Mouse (Mus musculus): ENCODE results near the gene Crmp1. TPM values are rescaled to one million over a fixed set of nuclear protein-coding genes. Genes with fewer than 3 reads are reported as not detected.

The Crmp1 gene
- polyA plus RNA-seq, 1 experiment from 2014 or later: 9.4 TPM

- ATAC-seq (replicated peaks; ENCODE audit: low FRiP score): no peak
- 56% methylated on average over 2 of the region's 2 CpGs for WGBS
- H3K4me1 ChIP-seq (replicated peaks; ENCODE audit: control insufficient read depth, insufficient read depth, low read length): no peaks in the 10 kb centered on the region
- no peaks in the 10 kb centered on the region for H3K36me3 ChIP-seq (ENCODE audit: control insufficient read depth, insufficient read depth, low read length)
- no peak overlapping the region for H3K4me3 ChIP-seq (ENCODE audit: low read depth, low read length)
- H3K27me3 ChIP-seq (replicated peaks; ENCODE audit: control insufficient read depth, insufficient read depth, low read length): no peaks in the 10 kb centered on the region
- no peak overlapping the region for H3K9ac ChIP-seq (ENCODE audit: low read depth, low read length)
- no peaks in the 10 kb centered on the region for H3K9me3 ChIP-seq (ENCODE audit: control insufficient read depth, low read length)
- H3K4me2 ChIP-seq: no peak overlapping the region
- no peak overlapping the region for H3K27ac ChIP-seq (ENCODE audit: low read depth, low read length)
- no peak for DNase-seq (ENCODE audit: low spot score)
These were observed 35.4 kb upstream of the Crmp1 start for GRCm38 (mm10) chr5:37206364-37206763.

DNA sequence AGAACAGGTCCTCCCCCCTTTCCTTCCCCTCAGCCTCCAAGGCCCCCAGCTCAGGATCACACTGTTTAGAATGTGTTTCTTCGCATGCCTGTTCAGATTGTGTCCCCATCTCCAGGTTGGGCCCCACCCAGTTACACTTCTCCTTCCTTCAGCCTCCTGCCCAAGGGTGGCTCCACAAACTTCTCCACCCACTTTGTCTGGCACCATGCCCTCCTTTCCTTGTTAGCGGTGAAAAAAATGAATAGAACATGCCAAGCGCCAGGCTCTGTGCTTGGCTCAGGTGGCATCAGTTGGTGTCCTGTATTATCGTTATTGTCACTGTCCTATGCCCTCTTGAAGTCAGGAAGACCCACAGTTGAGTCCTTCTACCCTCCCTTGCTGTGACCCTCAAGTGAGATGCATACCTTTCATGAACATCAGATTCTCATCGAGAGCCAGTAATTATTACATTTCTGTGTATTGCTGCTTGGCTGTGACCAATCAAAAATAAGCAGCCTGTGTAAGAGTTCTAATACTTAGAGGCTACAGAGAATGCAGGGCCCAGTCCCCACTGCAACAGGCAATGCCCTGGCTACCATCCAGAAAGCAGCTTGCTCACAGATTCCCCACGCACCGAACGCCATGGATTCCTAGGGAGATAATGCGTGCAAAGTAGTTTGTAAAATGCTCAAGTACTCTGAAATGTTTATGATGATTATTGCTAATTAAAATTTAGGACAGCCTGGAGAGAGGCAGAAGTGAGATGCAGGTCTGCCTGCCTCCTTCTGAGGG, 28.6 kb upstream of the Crmp1 start:
- no peak overlapping the region for H3K9ac ChIP-seq (ENCODE audit: low read depth, low read length)
- H3K9me3 ChIP-seq (ENCODE audit: control insufficient read depth, low read length): no peaks in the 10 kb centered on the region
- no peak overlapping the region for H3K4me3 ChIP-seq (ENCODE audit: low read depth, low read length)
- 90% methylated on average over 9 of the region's 9 CpGs for WGBS
- no peak overlapping the region for H3K4me2 ChIP-seq
- ATAC-seq (replicated peaks; ENCODE audit: low FRiP score) (no peak), DNase-seq (ENCODE audit: low spot score) (no peak)
- no peaks in the 10 kb centered on the region for H3K36me3 ChIP-seq (ENCODE audit: control insufficient read depth, insufficient read depth, low read length)
- H3K4me1 ChIP-seq (replicated peaks; ENCODE audit: control insufficient read depth, insufficient read depth, low read length): no peaks in the 10 kb centered on the region
- no peak overlapping the region for H3K27ac ChIP-seq (ENCODE audit: low read depth, low read length)
- no peaks in the 10 kb centered on the region for H3K27me3 ChIP-seq (replicated peaks; ENCODE audit: control insufficient read depth, insufficient read depth, low read length)

DNA sequence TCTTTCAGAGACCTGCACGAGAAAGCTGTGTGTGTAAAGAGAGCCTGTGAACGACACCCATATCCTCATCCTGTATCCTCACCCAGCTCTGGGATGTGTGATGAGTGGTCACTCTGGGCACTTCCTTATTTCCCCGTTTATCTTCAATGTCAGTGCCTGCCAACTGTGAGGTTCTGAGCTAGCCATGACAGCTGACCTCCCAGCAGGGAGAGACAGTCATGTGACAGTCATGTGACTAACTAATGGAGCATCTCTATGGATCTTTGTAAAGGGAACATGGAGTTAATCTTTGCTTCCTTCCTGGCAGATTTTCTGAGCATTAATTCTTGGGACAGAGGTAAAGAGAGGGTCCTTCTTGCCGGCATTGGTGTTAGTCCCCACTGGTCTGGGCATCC, 28.0 kb upstream of the Crmp1 start:
- no peaks in the 10 kb centered on the region for H3K9me3 ChIP-seq (ENCODE audit: control insufficient read depth, low read length)
- ATAC-seq (replicated peaks; ENCODE audit: low FRiP score) (no peak), DNase-seq (ENCODE audit: low spot score) (no peak)
- 57% methylated on average over 4 of the region's 4 CpGs for WGBS
- no peaks in the 10 kb centered on the region for H3K4me1 ChIP-seq (replicated peaks; ENCODE audit: control insufficient read depth, insufficient read depth, low read length)
- H3K4me3 ChIP-seq (ENCODE audit: low read depth, low read length): no peak overlapping the region
- H3K9ac ChIP-seq (ENCODE audit: low read depth, low read length): no peak overlapping the region
- H3K27me3 ChIP-seq (replicated peaks; ENCODE audit: control insufficient read depth, insufficient read depth, low read length): no peaks in the 10 kb centered on the region
- H3K4me2 ChIP-seq: no peak overlapping the region
- H3K27ac ChIP-seq (ENCODE audit: low read depth, low read length): no peak overlapping the region
- H3K36me3 ChIP-seq (ENCODE audit: control insufficient read depth, insufficient read depth, low read length): no peaks in the 10 kb centered on the region

DNA sequence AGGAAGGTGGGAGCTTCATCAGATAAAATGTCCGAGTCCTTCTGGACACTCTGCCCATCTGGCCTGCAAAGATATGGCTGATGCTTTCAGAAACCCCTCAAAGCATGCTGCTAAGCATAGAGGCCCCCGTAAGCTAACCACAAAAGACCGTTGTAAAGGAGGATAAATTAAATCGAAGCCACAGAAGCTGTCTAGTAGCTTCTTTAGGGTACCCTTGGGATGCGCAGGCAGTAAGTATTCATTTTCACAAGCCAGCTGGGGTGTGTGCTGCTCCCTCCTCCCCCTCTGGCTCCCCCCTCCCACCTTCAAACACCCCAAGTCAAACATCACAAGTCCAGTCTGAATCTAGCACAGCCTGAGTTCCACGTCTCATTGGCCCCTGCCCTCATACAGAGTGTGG, 27.1 kb upstream of the Crmp1 start:
- Histone ChIP-seq H3K27ac (ENCODE audit: low read depth, low read length) (no peak overlapping the region), H3K36me3 (ENCODE audit: control insufficient read depth, insufficient read depth, low read length) (no peaks in the 10 kb centered on the region), H3K9me3 (ENCODE audit: control insufficient read depth, low read length) (no peaks in the 10 kb centered on the region), H3K9ac (ENCODE audit: low read depth, low read length) (no peak overlapping the region), H3K4me2 (no peak overlapping the region), H3K27me3 (replicated peaks; ENCODE audit: control insufficient read depth, insufficient read depth, low read length) (no peaks in the 10 kb centered on the region), H3K4me1 (replicated peaks; ENCODE audit: control insufficient read depth, insufficient read depth, low read length) (no peaks in the 10 kb centered on the region), H3K4me3 (ENCODE audit: low read depth, low read length) (no peak overlapping the region)
- 80% methylated on average over 6 of the region's 6 CpGs for WGBS
- ATAC-seq (replicated peaks; ENCODE audit: low FRiP score): no peak
- DNase-seq (ENCODE audit: low spot score): no peak

GRCm38 (mm10) chr5:37215276-37215675, 26.5 kb upstream of the Crmp1 start:
- ATAC-seq (replicated peaks; ENCODE audit: low FRiP score): no peak
- H3K4me1 ChIP-seq (replicated peaks; ENCODE audit: control insufficient read depth, insufficient read depth, low read length): no peaks in the 10 kb centered on the region
- H3K36me3 ChIP-seq (ENCODE audit: control insufficient read depth, insufficient read depth, low read length): no peaks in the 10 kb centered on the region
- H3K9ac ChIP-seq (ENCODE audit: low read depth, low read length): no peak overlapping the region
- H3K4me2 ChIP-seq: no peak overlapping the region
- H3K4me3 ChIP-seq (ENCODE audit: low read depth, low read length): no peak overlapping the region
- H3K9me3 ChIP-seq (ENCODE audit: control insufficient read depth, low read length): no peaks in the 10 kb centered on the region
- DNase-seq (ENCODE audit: low spot score): no peak
- no peaks in the 10 kb centered on the region for H3K27me3 ChIP-seq (replicated peaks; ENCODE audit: control insufficient read depth, insufficient read depth, low read length)
- WGBS: 85% methylated on average over 7 of the region's 7 CpGs
- H3K27ac ChIP-seq (ENCODE audit: low read depth, low read length): no peak overlapping the region

- H3K4me2 ChIP-seq: no peak overlapping the region
- H3K9me3 ChIP-seq (ENCODE audit: control insufficient read depth, low read length): no peaks in the 10 kb centered on the region
- H3K36me3 ChIP-seq (ENCODE audit: control insufficient read depth, insufficient read depth, low read length): no peaks in the 10 kb centered on the region
- whole genome bisulfite sequencing: 39% methylated on average over 5 of the region's 5 CpGs
- H3K9ac ChIP-seq (ENCODE audit: low read depth, low read length): no peak overlapping the region
- H3K27ac ChIP-seq (ENCODE audit: low read depth, low read length): no peak overlapping the region
- no peaks in the 10 kb centered on the region for H3K4me1 ChIP-seq (replicated peaks; ENCODE audit: control insufficient read depth, insufficient read depth, low read length)
- DNase-seq (ENCODE audit: low spot score) (no peak), ATAC-seq (replicated peaks; ENCODE audit: low FRiP score) (no peak)
- no peak overlapping the region for H3K4me3 ChIP-seq (ENCODE audit: low read depth, low read length)
- H3K27me3 ChIP-seq (replicated peaks; ENCODE audit: control insufficient read depth, insufficient read depth, low read length): no peaks in the 10 kb centered on the region
These were observed 22.1 kb upstream of the Crmp1 start for GRCm38 (mm10) chr5:37219615-37220014.

DNA sequence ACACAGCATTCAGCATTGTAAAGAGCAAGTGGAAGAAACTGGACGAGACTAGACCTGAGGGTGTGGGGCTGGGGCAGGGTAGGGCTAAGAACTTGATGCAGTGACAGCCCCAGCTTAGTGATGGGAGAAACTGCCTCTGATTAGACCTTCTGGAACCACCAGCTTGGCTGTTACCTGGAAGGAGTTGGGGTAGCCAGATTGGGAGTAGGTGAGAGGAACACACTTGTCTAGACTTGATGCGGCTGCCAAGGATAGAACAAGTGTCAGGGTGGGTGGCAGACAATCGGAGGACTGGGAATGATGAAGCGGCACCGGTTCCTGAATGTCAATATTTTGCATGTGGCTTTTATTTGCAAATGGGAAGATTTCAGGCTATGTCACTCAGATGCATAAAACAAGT, 21.2 kb upstream of the Crmp1 start:
- H3K27me3 ChIP-seq (replicated peaks; ENCODE audit: control insufficient read depth, insufficient read depth, low read length): no peaks in the 10 kb centered on the region
- no peaks in the 10 kb centered on the region for H3K9me3 ChIP-seq (ENCODE audit: control insufficient read depth, low read length)
- DNase-seq (ENCODE audit: low spot score) (no peak), ATAC-seq (replicated peaks; ENCODE audit: low FRiP score) (no peak)
- 84% methylated on average over 5 of the region's 5 CpGs for WGBS
- no peak overlapping the region for H3K4me2 ChIP-seq
- no peaks in the 10 kb centered on the region for H3K4me1 ChIP-seq (replicated peaks; ENCODE audit: control insufficient read depth, insufficient read depth, low read length)
- H3K27ac ChIP-seq (ENCODE audit: low read depth, low read length): no peak overlapping the region
- H3K36me3 ChIP-seq (ENCODE audit: control insufficient read depth, insufficient read depth, low read length): no peaks in the 10 kb centered on the region
- H3K4me3 ChIP-seq (ENCODE audit: low read depth, low read length): no peak overlapping the region
- H3K9ac ChIP-seq (ENCODE audit: low read depth, low read length): no peak overlapping the region

GRCm38 (mm10) chr5:37221563-37221962, 20.2 kb upstream of the Crmp1 start:
- Histone ChIP-seq H3K36me3 (ENCODE audit: control insufficient read depth, insufficient read depth, low read length) (no peaks in the 10 kb centered on the region), H3K4me1 (replicated peaks; ENCODE audit: control insufficient read depth, insufficient read depth, low read length) (no peaks in the 10 kb centered on the region), H3K27me3 (replicated peaks; ENCODE audit: control insufficient read depth, insufficient read depth, low read length) (no peaks in the 10 kb centered on the region), H3K27ac (ENCODE audit: low read depth, low read length) (no peak overlapping the region), H3K9ac (ENCODE audit: low read depth, low read length) (no peak overlapping the region), H3K9me3 (ENCODE audit: control insufficient read depth, low read length) (no peaks in the 10 kb centered on the region), H3K4me2 (no peak overlapping the region), H3K4me3 (ENCODE audit: low read depth, low read length) (no peak overlapping the region)
- DNase-seq (ENCODE audit: low spot score): no peak
- ATAC-seq (replicated peaks; ENCODE audit: low FRiP score): no peak
- WGBS: 61% methylated on average over 6 of the region's 6 CpGs

DNA sequence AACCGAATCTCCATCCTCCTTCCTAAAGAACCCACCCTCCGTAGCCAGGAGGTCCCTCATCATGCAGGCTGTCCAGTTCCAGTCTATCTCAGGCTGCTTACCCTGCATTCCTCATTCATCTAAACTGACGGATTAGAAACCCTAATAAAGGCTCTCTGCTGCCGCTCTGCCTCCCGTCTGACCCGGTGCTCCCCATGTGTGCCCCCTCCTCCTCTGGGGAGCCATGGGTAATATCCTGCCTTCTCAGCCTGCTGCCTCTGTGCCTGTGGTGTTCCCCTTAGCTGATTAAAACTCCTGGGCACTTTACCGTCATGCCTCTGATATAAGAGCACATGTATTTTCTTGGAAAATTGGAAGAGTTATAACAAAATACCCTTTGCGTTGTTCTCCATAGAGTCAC, 19.4 kb upstream of the Crmp1 start:
- H3K27me3 ChIP-seq (replicated peaks; ENCODE audit: control insufficient read depth, insufficient read depth, low read length): no peaks in the 10 kb centered on the region
- H3K4me1 ChIP-seq (replicated peaks; ENCODE audit: control insufficient read depth, insufficient read depth, low read length): no peaks in the 10 kb centered on the region
- H3K36me3 ChIP-seq (ENCODE audit: control insufficient read depth, insufficient read depth, low read length): no peaks in the 10 kb centered on the region
- H3K9ac ChIP-seq (ENCODE audit: low read depth, low read length): no peak overlapping the region
- 69% methylated on average over 8 of the region's 8 CpGs for WGBS
- no peak overlapping the region for H3K27ac ChIP-seq (ENCODE audit: low read depth, low read length)
- H3K4me3 ChIP-seq (ENCODE audit: low read depth, low read length): no peak overlapping the region
- H3K9me3 ChIP-seq (ENCODE audit: control insufficient read depth, low read length): no peaks in the 10 kb centered on the region
- H3K4me2 ChIP-seq: no peak overlapping the region
- DNase-seq (ENCODE audit: low spot score): no peak
- ATAC-seq (replicated peaks; ENCODE audit: low FRiP score): no peak

Measured in liver, embryonic 11.5 days (tissue).